Mouse (Mus musculus): ENCODE data around the gene Pld4. TPM values are rescaled to one million over a fixed set of nuclear protein-coding genes. Genes with fewer than 3 reads are reported as not detected.
A peak's percentile ranks its signal among the peaks of the same experiment; 100 is the strongest.

Pld4 gene
- polyA plus RNA-seq, 1 experiment from 2014 or later, result 13.0 TPM

DNA sequence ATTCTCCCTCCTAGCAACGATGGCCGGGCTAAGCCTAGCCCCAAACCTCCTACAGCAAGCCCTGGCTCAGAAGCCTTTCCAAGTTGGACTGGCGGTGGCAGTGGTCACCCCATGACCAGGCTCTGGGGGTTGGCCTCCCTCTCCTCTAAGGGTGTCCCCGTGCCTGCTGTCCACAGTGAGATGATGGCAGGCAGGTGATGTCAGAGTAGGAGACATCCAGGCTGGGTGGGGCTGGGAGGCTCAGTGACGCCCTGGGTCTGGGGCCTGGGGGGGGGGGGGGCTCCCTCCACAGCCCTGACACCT, 37.5 kb upstream of the Pld4 start:
- ATAC-seq, result peak; percentile 2; the same call in 1 of the 2 replicates

DNA sequence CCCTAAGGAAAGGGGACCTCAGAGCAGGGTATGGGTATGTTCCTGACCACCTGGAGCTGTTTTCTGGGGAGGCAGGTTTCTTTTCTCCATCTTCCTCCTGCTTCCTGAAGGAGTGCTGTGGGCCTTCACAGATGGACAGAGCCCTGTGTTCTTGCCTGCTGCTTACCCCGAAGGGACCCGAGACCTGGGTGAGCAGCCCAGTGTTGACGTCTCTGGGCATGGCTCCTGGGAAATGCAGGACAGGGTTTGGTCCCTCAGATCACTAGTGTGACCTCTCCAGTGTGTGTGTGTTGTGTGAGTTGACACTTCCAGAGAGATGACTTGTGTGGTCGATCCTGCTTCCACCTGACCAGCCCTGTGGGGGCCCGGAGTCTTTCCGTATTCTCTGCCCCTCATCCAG, 37.0 kb upstream of the Pld4 start:
- H3K9ac ChIP-seq (ENCODE audit: low read depth, low read length), result peak overlapping the region; percentile 85; the same call in 1 of the 2 replicates
- no peaks in the 10 kb centered on the region for H3K9me3 ChIP-seq (ENCODE audit: control insufficient read depth, low read length)
- H3K4me3 ChIP-seq (ENCODE audit: low read length), result peak overlapping the region; percentile 83
- ATAC-seq, result no peak
- no peaks in the 10 kb centered on the region for H3K36me3 ChIP-seq (ENCODE audit: control insufficient read depth, insufficient read depth, low read length)
- H3K4me2 ChIP-seq (ENCODE audit: low read depth, low read length), result peak overlapping the region; percentile 90
- H3K4me1 ChIP-seq (ENCODE audit: control insufficient read depth, insufficient read depth, low read length), result peaks cover 18% of the 10 kb centered on the region
- H3K27me3 ChIP-seq (replicated peaks; ENCODE audit: control insufficient read depth, insufficient read depth, low read length), result no peaks in the 10 kb centered on the region
- H3K27ac ChIP-seq (ENCODE audit: low read length), result no peak overlapping the region
- WGBS, result 76% methylated on average over 6 of the region's 6 CpGs

More for the DNA sequence above, 37.5 kb upstream of the Pld4 start:
- H3K9ac ChIP-seq (ENCODE audit: low read depth, low read length), result peak overlapping the region; percentile 85
- H3K36me3 ChIP-seq (ENCODE audit: control insufficient read depth, insufficient read depth, low read length), result no peaks in the 10 kb centered on the region
- H3K9me3 ChIP-seq (ENCODE audit: control insufficient read depth, low read length), result no peaks in the 10 kb centered on the region
- WGBS, result 11% methylated on average over 5 of the region's 5 CpGs
- peak overlapping the region; percentile 88; the same call in 1 of the 2 replicates for H3K27ac ChIP-seq (ENCODE audit: low read length)
- H3K27me3 ChIP-seq (replicated peaks; ENCODE audit: control insufficient read depth, insufficient read depth, low read length), result no peaks in the 10 kb centered on the region
- peaks cover 18% of the 10 kb centered on the region for H3K4me1 ChIP-seq (ENCODE audit: control insufficient read depth, insufficient read depth, low read length)
- peak overlapping the region; percentile 83 for H3K4me3 ChIP-seq (ENCODE audit: low read length)
- H3K4me2 ChIP-seq (ENCODE audit: low read depth, low read length), result peak overlapping the region; percentile 90

DNA sequence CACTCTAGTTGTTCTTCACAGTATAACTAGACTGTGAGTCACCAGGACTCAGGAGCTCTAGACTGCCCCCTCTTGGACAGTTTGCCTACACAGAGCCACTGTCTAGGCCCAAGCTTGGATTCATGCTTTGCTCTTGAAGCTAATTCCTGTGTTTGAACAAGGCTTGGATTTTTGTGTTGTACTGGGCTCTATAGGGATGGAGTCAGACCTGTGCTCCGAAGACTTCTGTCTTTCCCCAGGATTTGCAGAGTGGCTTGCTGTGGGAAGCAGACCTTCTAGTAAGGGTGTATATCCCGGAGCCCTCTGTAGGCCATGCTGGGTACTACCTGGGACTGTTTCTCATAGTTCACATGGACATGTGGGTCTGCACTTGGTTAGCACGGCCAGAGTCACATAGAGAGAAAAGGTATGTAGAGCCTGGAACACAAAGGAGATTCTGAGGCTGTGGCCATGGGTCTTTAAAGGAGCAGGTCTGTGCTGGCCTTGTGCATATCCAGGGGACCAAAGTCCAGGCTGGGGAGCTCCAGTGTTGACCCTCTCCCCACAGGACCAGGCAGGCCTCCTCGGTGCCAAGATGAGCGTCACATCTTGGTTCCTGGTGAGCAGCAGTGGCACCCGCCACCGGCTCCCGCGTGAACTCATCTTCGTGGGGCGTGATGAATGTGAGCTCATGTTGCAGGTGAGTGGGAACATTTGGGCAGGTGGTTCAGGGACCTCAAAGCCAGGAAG, 36.2 kb upstream of the Pld4 start:
- no peak for ATAC-seq
- no peak overlapping the region for H3K4me3 ChIP-seq (ENCODE audit: low read length)
- H3K4me2 ChIP-seq (ENCODE audit: low read depth, low read length), result no peak overlapping the region
- H3K27ac ChIP-seq (ENCODE audit: low read length), result no peak overlapping the region
- H3K36me3 ChIP-seq (ENCODE audit: control insufficient read depth, insufficient read depth, low read length), result no peaks in the 10 kb centered on the region
- H3K9ac ChIP-seq (ENCODE audit: low read depth, low read length), result no peak overlapping the region
- H3K4me1 ChIP-seq (ENCODE audit: control insufficient read depth, insufficient read depth, low read length), result peaks cover 18% of the 10 kb centered on the region
- H3K27me3 ChIP-seq (replicated peaks; ENCODE audit: control insufficient read depth, insufficient read depth, low read length), result no peaks in the 10 kb centered on the region
- 75% methylated on average over 11 of the region's 11 CpGs for whole genome bisulfite sequencing
- H3K9me3 ChIP-seq (ENCODE audit: control insufficient read depth, low read length), result no peaks in the 10 kb centered on the region

DNA sequence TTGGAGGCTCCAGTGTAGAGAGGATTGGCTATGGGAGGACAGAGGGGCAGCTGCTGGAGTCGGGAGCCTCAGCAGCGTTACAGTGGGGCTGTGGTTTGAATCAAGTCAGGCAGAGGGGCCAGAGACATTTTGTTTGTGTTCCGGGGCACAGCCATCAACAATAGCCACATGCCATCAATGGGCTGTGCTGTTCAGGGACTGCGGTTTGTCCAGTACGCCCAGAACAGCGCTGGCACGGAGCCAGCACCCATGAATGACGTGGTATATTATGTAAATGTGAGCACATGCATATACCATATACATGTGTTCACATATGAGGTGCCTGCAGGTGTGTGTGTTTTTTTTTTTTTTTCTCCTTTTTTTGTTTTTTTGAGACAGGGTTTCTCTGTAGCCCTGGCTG, 32.7 kb upstream of the Pld4 start:
- Histone ChIP-seq H3K36me3 (ENCODE audit: control insufficient read depth, insufficient read depth, low read length) (peaks cover 3% of the 10 kb centered on the region; the same call in 1 of the 2 replicates), H3K4me2 (ENCODE audit: low read depth, low read length) (no peak overlapping the region), H3K9me3 (ENCODE audit: control insufficient read depth, low read length) (no peaks in the 10 kb centered on the region), H3K27me3 (replicated peaks; ENCODE audit: control insufficient read depth, insufficient read depth, low read length) (no peaks in the 10 kb centered on the region), H3K9ac (ENCODE audit: low read depth, low read length) (no peak overlapping the region), H3K27ac (ENCODE audit: low read length) (no peak overlapping the region), H3K4me3 (ENCODE audit: low read length) (no peak overlapping the region), H3K4me1 (ENCODE audit: control insufficient read depth, insufficient read depth, low read length) (peaks cover 17% of the 10 kb centered on the region)
- ATAC-seq, result no peak
- WGBS, result 66% methylated on average over 8 of the region's 8 CpGs

DNA sequence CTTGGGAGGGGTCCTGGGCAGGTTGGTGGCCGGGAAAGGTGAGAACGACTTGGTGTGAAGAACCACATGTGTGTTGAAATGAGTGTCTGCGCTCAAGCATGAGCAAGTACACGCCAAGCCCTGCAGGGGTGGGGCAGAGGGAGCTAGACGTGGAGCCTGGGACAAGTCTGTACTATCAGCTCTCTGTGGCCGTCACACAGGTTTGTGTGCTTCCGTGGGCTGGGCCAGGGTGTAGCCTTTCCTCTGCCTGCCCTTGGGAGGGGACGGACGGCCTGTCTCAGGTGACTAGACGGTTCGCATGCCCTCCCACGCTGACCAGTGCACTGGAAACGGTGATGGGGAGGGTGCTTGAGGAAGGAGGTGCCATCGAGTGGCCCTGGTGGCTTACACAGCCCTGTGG, 29.6 kb upstream of the Pld4 start:
- no peaks in the 10 kb centered on the region for H3K27me3 ChIP-seq (replicated peaks; ENCODE audit: control insufficient read depth, insufficient read depth, low read length)
- H3K4me3 ChIP-seq (ENCODE audit: low read length), result no peak overlapping the region
- H3K4me1 ChIP-seq (ENCODE audit: control insufficient read depth, insufficient read depth, low read length), result peaks cover 4% of the 10 kb centered on the region; the same call in 1 of the 2 replicates
- H3K4me2 ChIP-seq (ENCODE audit: low read depth, low read length), result no peak overlapping the region
- ATAC-seq, result no peak
- H3K36me3 ChIP-seq (ENCODE audit: control insufficient read depth, insufficient read depth, low read length), result peaks cover 3% of the 10 kb centered on the region
- no peak overlapping the region for H3K27ac ChIP-seq (ENCODE audit: low read length)
- no peak overlapping the region for H3K9ac ChIP-seq (ENCODE audit: low read depth, low read length)
- H3K9me3 ChIP-seq (ENCODE audit: control insufficient read depth, low read length), result no peaks in the 10 kb centered on the region
- 71% methylated on average over 14 of the region's 14 CpGs for WGBS

DNA sequence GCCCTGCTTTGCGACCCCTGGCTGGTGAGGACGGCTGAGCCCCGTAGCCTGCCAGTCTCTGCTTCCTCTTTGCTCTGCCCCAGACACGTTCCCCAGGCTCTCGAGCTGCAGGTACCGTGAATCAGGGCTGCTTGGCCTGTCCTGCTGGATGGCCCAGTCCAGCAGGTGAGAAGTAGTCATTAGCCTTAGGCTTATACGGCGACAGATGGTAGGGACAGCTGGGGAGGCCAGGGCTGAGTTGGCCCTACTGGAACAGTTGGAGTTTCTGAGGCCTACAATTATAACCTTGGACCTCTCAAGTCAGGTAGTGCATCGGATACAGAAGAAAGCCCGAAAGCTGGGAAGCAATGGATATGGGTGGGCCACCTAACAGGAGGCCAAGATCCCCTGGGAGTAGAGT, 27.9 kb upstream of the Pld4 start:
- H3K9me3 ChIP-seq (ENCODE audit: control insufficient read depth, low read length), result no peaks in the 10 kb centered on the region
- H3K9ac ChIP-seq (ENCODE audit: low read depth, low read length), result no peak overlapping the region
- WGBS, result 89% methylated on average over 10 of the region's 10 CpGs
- ATAC-seq, result no peak
- H3K4me3 ChIP-seq (ENCODE audit: low read length), result no peak overlapping the region
- H3K27me3 ChIP-seq (replicated peaks; ENCODE audit: control insufficient read depth, insufficient read depth, low read length), result no peaks in the 10 kb centered on the region
- H3K4me1 ChIP-seq (ENCODE audit: control insufficient read depth, insufficient read depth, low read length), result no peaks in the 10 kb centered on the region
- peaks cover 12% of the 10 kb centered on the region for H3K36me3 ChIP-seq (ENCODE audit: control insufficient read depth, insufficient read depth, low read length)
- H3K4me2 ChIP-seq (ENCODE audit: low read depth, low read length), result no peak overlapping the region
- H3K27ac ChIP-seq (ENCODE audit: low read length), result no peak overlapping the region

DNA sequence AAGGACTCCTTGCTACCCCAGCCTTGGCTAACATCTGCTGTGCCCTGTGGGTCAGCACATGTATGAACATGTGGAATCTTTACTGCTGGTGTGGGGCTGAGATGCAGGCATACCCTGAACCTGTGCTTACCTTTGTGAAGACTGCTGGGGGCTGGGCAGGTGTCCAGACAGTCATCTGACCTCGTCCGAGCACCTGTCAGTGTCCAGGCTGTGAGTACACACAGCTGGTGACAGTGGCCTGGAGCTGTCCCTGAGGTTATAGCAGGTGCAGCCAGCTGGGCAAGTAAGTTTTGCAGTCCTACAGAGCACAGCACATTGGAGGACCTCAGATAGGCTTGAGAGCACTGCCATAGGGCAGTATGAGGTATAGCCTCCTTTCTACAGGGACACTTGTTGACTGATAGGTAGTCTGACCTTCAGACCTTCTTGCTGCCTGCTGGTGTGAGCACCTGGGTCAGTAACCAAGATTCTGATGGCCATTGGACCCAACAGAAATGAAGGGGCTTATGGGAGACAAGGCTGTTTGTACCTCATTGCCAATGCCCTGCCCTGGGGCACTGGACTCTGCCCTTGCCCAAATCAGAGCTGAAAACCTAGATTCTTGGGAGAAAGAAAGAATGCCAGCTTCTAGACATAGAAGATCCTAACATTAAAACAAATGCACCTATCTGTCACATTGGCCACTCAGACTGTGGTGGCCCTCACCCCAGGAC, 26.2 kb upstream of the Pld4 start:
- no peaks in the 10 kb centered on the region for H3K27me3 ChIP-seq (replicated peaks; ENCODE audit: control insufficient read depth, insufficient read depth, low read length)
- H3K27ac ChIP-seq (ENCODE audit: low read length), result no peak overlapping the region
- H3K4me3 ChIP-seq (ENCODE audit: low read length), result no peak overlapping the region
- 84% methylated on average over 2 of the region's 2 CpGs for WGBS
- H3K9me3 ChIP-seq (ENCODE audit: control insufficient read depth, low read length), result no peaks in the 10 kb centered on the region
- H3K4me1 ChIP-seq (ENCODE audit: control insufficient read depth, insufficient read depth, low read length), result no peaks in the 10 kb centered on the region
- H3K4me2 ChIP-seq (ENCODE audit: low read depth, low read length), result no peak overlapping the region
- peaks cover 16% of the 10 kb centered on the region for H3K36me3 ChIP-seq (ENCODE audit: control insufficient read depth, insufficient read depth, low read length)
- ATAC-seq, result no peak
- no peak overlapping the region for H3K9ac ChIP-seq (ENCODE audit: low read depth, low read length)

DNA sequence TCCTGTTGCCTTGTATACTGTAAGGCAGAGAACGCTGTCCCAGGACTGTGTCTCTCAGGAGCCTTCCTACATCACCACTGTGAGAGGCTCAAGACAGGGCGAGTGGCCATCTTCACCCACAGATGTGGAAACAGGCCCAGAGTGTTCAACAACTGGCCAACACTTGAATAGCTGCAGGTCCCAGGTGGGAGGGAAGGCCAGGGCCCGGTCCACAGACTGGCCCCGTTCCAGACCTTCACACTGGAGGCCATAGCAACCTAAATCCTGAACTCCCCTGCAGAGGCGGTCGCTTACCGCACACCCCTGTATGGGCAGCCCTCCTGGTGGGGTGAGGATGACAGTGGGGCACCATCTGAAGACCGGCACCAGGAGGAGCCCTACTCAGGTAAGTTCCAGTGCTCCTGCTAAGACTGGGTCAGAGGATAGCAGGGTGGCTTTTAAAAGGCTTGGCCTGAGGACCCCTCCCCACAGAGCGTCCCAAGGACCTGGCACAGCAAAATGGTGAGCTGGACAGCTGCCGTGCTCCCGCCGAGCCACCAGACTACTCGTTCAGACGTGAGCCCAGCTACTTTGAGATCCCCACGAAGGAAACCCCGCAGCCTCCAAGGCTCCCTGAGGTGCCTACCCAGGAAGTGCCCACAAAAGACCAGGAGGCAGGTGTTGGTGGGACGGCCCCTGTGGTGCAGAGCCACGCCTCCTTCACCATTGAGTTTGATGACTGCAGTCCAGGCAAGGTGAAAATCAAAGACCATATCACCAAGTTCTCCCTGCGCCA, 25.4 kb upstream of the Pld4 start:
- H3K4me3 ChIP-seq (ENCODE audit: low read length), result no peak overlapping the region
- H3K9ac ChIP-seq (ENCODE audit: low read depth, low read length), result no peak overlapping the region
- no peak overlapping the region for H3K4me2 ChIP-seq (ENCODE audit: low read depth, low read length)
- no peaks in the 10 kb centered on the region for H3K27me3 ChIP-seq (replicated peaks; ENCODE audit: control insufficient read depth, insufficient read depth, low read length)
- H3K9me3 ChIP-seq (ENCODE audit: control insufficient read depth, low read length), result no peaks in the 10 kb centered on the region
- H3K27ac ChIP-seq (ENCODE audit: low read length), result no peak overlapping the region
- 91% methylated on average over 19 of the region's 19 CpGs for WGBS
- no peak for ATAC-seq
- H3K36me3 ChIP-seq (ENCODE audit: control insufficient read depth, insufficient read depth, low read length), result peaks cover 21% of the 10 kb centered on the region
- H3K4me1 ChIP-seq (ENCODE audit: control insufficient read depth, insufficient read depth, low read length), result no peaks in the 10 kb centered on the region

DNA sequence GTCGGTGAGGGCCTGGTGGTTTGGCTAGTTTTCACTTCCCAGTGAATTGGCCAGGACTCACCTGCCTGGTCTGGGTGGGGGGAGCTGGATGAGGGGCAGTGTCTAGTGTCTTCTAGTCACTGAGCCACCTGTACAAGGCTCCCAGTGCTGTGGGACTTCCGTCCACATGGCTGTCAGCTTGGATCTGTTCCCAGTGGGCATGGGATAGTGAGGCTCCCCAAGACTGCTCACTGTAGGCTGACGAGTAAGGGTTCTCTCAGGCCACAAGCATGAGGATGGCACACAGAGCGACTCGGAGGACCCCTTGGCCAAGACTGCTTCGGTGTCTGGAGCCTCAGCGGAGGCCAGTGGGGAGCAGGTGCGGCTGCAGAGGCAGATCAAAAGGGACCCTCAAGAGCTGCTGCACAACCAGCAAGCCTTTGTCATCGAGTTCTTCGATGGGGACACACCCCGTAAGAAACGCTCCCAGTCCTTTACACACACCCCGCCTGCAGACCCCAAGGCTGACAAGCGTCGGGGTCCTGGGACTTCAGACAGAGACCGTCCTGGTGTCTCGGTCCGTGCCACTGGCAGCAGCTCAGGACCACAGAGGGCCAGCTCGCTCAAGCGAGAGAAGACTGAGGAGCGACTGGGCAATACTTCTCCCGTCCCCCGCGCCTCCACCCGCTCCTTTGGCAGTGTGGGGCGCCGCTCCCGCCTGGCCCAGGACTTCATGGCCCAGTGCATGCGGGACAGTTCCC, 24.4 kb upstream of the Pld4 start:
- no peak for ATAC-seq
- no peaks in the 10 kb centered on the region for H3K9me3 ChIP-seq (ENCODE audit: control insufficient read depth, low read length)
- H3K4me1 ChIP-seq (ENCODE audit: control insufficient read depth, insufficient read depth, low read length), result no peaks in the 10 kb centered on the region
- no peak overlapping the region for H3K4me3 ChIP-seq (ENCODE audit: low read length)
- peaks cover 21% of the 10 kb centered on the region for H3K36me3 ChIP-seq (ENCODE audit: control insufficient read depth, insufficient read depth, low read length)
- H3K9ac ChIP-seq (ENCODE audit: low read depth, low read length), result no peak overlapping the region
- no peak overlapping the region for H3K4me2 ChIP-seq (ENCODE audit: low read depth, low read length)
- no peaks in the 10 kb centered on the region for H3K27me3 ChIP-seq (replicated peaks; ENCODE audit: control insufficient read depth, insufficient read depth, low read length)
- H3K27ac ChIP-seq (ENCODE audit: low read length), result no peak overlapping the region
- 87% methylated on average over 29 of the region's 29 CpGs for WGBS
